Mouse (Mus musculus): ENCODE data around the gene Ccr1. TPM values are rescaled to one million over a fixed set of nuclear protein-coding genes. Genes with fewer than 3 reads are reported as not detected.
"Not testable (repeated sequence)": the region's sequence is repeated elsewhere in the genome, so short reads cannot be mapped to it uniquely, and the experiment has no call there.

Gene Ccr1
- under 1 TPM in 1 of 2 experiments, not detected in 1; 0.13 TPM for total RNA-seq (2021)
- long read RNA-seq, experiment 1 = 0 reads
- long read RNA-seq, experiment 2 = 0 reads

- no peak for DNase-seq
- TF ChIP-seq CTCF (IDR thresholded peaks at IDR 0.05) = no peak
- H3K27ac ChIP-seq = no peak within 1 kb of the TSS
- H3K4me3 ChIP-seq = no peak within 1 kb of the TSS
- intact Hi-C loops (cut with DNase I) = no loop called here
These were observed at the start of gene Ccr1 for GRCm38 (mm10) chr9:123968290-123968912. TSS of gene Ccr1 (minus strand) at chr9:123968692.

GRCm38 (mm10) chr9:124016048-124016447, 47.6 kb upstream of the Ccr1 start:
- intact Hi-C loops (cut with DNase I) = no loop called here
- no peak for TF ChIP-seq CTCF (IDR thresholded peaks at IDR 0.05)
- Histone ChIP-seq H3K27ac (no peak overlapping the region), H3K4me3 (no peak overlapping the region)
- DNase-seq = no peak

- Histone ChIP-seq H3K27ac (no peak overlapping the region), H3K4me3 (no peak overlapping the region)
- no peak for TF ChIP-seq CTCF (IDR thresholded peaks at IDR 0.05)
- intact Hi-C loops (cut with DNase I) = no loop called here
- DNase-seq = no peak
These were observed 46.6 kb upstream of the Ccr1 start for GRCm38 (mm10) chr9:124014985-124015652.

- Histone ChIP-seq H3K4me3 (no peak overlapping the region), H3K27ac (no peak overlapping the region)
- intact Hi-C loops (cut with DNase I) = no loop called here
- no peak for TF ChIP-seq CTCF (IDR thresholded peaks at IDR 0.05)
- no peak for DNase-seq
These were observed 44.8 kb upstream of the Ccr1 start for GRCm38 (mm10) chr9:124013270-124013669.

- no peak for DNase-seq
- intact Hi-C loops (cut with DNase I) = no loop called here
- no peak overlapping the region for H3K27ac ChIP-seq
- no peak overlapping the region for H3K4me3 ChIP-seq
- TF ChIP-seq CTCF (IDR thresholded peaks at IDR 0.05) = no peak
These were observed 44.2 kb upstream of the Ccr1 start for GRCm38 (mm10) chr9:124012691-124013090.

- TF ChIP-seq CTCF (IDR thresholded peaks at IDR 0.05) = no peak
- DNase-seq = no peak
- intact Hi-C loops (cut with DNase I) = no loop called here
- no peak overlapping the region for H3K4me3 ChIP-seq
- no peak overlapping the region for H3K27ac ChIP-seq
These were observed 31.3 kb upstream of the Ccr1 start for GRCm38 (mm10) chr9:123999784-124000183.

GRCm38 (mm10) chr9:123997719-123998118, 29.2 kb upstream of the Ccr1 start:
- no peak for TF ChIP-seq CTCF (IDR thresholded peaks at IDR 0.05)
- intact Hi-C loops (cut with DNase I) = no loop called here
- no peak for DNase-seq
- H3K27ac ChIP-seq = no peak overlapping the region
- H3K4me3 ChIP-seq = no peak overlapping the region

- Histone ChIP-seq H3K27ac (no peak overlapping the region), H3K4me3 (no peak overlapping the region)
- intact Hi-C loops (cut with DNase I) = no loop called here
- no peak for TF ChIP-seq CTCF (IDR thresholded peaks at IDR 0.05)
- DNase-seq = no peak
These were observed 22.9 kb upstream of the Ccr1 start for GRCm38 (mm10) chr9:123991312-123991906.

- no peak for DNase-seq
- Histone ChIP-seq H3K27ac (no peak overlapping the region), H3K4me3 (no peak overlapping the region)
- intact Hi-C loops (cut with DNase I) = no loop called here
- TF ChIP-seq CTCF (IDR thresholded peaks at IDR 0.05) = no peak
These were observed 21.2 kb upstream of the Ccr1 start for GRCm38 (mm10) chr9:123989671-123990070.

GRCm38 (mm10) chr9:123986217-123986616, 17.7 kb upstream of the Ccr1 start:
- Histone ChIP-seq H3K27ac (no peak overlapping the region), H3K4me3 (no peak overlapping the region)
- TF ChIP-seq CTCF (IDR thresholded peaks at IDR 0.05) = no peak; the same call in 1 of the 2 replicates
- DNase-seq = no peak
- intact Hi-C loops (cut with DNase I) = no loop called here

- DNase-seq = no peak
- intact Hi-C loops (cut with DNase I) = no loop called here
- Histone ChIP-seq H3K27ac (no peak overlapping the region), H3K4me3 (no peak overlapping the region)
- no peak for TF ChIP-seq CTCF (IDR thresholded peaks at IDR 0.05)
These were observed 16.5 kb upstream of the Ccr1 start for GRCm38 (mm10) chr9:123984943-123985342.

GRCm38 (mm10) chr9:123982720-123983119, 14.2 kb upstream of the Ccr1 start:
- DNase-seq = no peak
- no peak overlapping the region for H3K4me3 ChIP-seq
- H3K27ac ChIP-seq = no peak overlapping the region
- no peak for TF ChIP-seq CTCF (IDR thresholded peaks at IDR 0.05)
- intact Hi-C loops (cut with DNase I) = no loop called here

GRCm38 (mm10) chr9:123981909-123982308, 13.4 kb upstream of the Ccr1 start:
- TF ChIP-seq CTCF (IDR thresholded peaks at IDR 0.05) = no peak
- DNase-seq = no peak
- Histone ChIP-seq H3K4me3 (no peak overlapping the region), H3K27ac (no peak overlapping the region)
- intact Hi-C loops (cut with DNase I) = no loop called here

- intact Hi-C loops (cut with DNase I); DNase-seq; H3K4me3 ChIP-seq; H3K27ac ChIP-seq: not testable (repeated sequence)
These were observed 12.5 kb upstream of the Ccr1 start for GRCm38 (mm10) chr9:123980858-123981475.
